Mouse (Mus musculus): Measurements from ENCODE around the gene Il17ra.

DNA sequence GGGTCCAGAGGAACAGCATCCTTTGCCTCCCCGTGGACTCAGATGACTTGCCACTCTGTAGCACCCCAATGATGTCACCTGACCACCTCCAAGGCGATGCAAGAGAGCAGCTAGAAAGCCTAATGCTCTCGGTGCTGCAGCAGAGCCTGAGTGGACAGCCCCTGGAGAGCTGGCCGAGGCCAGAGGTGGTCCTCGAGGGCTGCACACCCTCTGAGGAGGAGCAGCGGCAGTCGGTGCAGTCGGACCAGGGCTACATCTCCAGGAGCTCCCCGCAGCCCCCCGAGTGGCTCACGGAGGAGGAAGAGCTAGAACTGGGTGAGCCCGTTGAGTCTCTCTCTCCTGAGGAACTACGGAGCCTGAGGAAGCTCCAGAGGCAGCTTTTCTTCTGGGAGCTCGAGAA is 19.0 kb downstream of the Il17ra start:
- TF ChIP-seq CTCF (IDR thresholded peaks at IDR 0.05), result no peak
- TF ChIP-seq EP300 (IDR thresholded peaks at IDR 0.05), result no peak
